Mouse (Mus musculus): Measurements from ENCODE around the gene Mmrn2. TPM values are rescaled to one million over a fixed set of nuclear protein-coding genes. Genes with fewer than 3 reads are reported as not detected.

Mmrn2 gene
- polyA plus RNA-seq, 1 experiment from 2014 or later: 5.7 TPM

DNA sequence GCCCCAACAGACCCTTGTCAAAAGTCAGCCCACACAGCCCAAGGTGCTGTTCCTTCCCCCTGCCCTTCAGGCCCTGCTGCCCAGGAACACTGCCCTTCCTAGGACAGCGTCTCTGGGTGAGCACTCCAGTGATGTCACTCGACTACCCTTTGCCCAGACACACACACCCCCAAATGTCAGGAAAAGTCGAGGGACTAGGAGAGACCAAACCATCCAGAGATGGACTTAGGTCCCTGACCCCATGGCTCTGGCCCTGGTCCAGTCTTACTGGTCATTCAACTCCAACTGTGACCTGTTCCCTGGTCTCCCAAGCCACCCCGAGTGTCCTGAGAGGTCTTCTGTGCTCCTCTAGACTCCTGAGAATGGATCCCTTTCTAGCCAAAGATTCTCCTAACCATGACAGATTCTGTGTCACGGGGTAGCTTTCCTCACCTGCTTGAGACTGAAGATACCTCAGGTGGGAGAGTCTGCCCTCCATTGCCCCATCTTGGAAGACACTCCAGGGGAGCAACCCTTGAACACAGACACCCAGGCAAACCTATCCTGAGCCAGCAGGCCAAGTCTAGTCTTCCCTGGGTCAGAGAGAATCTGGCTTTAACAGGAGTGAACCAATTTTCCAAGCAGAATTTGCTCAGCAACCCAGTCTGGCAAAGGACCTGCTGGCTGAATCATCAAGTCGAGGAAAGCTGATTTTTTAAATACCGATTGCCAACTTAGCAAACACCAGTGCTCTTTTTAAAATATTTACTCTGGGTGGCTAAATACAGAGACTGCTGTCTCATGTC lies 17.4 kb upstream of the Mmrn2 start:
- ATAC-seq: no peak
- Histone ChIP-seq H3K9ac (ENCODE audit: low read depth, low read length) (no peak overlapping the region), H3K4me3 (ENCODE audit: low read depth, low read length) (no peak overlapping the region), H3K4me2 (replicated peaks; ENCODE audit: low read depth) (no peak overlapping the region), H3K9me3 (ENCODE audit: control insufficient read depth) (no peaks in the 10 kb centered on the region), H3K27ac (ENCODE audit: low read depth, low read length) (no peak overlapping the region), H3K36me3 (ENCODE audit: control insufficient read depth, insufficient read depth) (no peaks in the 10 kb centered on the region), H3K27me3 (replicated peaks; ENCODE audit: control insufficient read depth, insufficient read depth, low read length) (no peaks in the 10 kb centered on the region), H3K4me1 (replicated peaks; ENCODE audit: control insufficient read depth, insufficient read depth, low read length) (no peaks in the 10 kb centered on the region)
- WGBS: 63% methylated on average over 7 of the region's 7 CpGs
- no peak for TF ChIP-seq CTCF (IDR thresholded peaks at IDR 0.05; ENCODE audit: low read depth)

GRCm38 (mm10) chr14:34359676-34360244 lies 15.5 kb upstream of the Mmrn2 start:
- Histone ChIP-seq H3K4me2 (replicated peaks; ENCODE audit: low read depth) (no peak overlapping the region), H3K27me3 (replicated peaks; ENCODE audit: control insufficient read depth, insufficient read depth, low read length) (no peaks in the 10 kb centered on the region), H3K27ac (ENCODE audit: low read depth, low read length) (no peak overlapping the region), H3K4me1 (replicated peaks; ENCODE audit: control insufficient read depth, insufficient read depth, low read length) (0 out of 2 replicates have a peak, but pooled peaks cover 3% of the 10 kb centered on the region), H3K9me3 (ENCODE audit: control insufficient read depth) (no peaks in the 10 kb centered on the region), H3K36me3 (ENCODE audit: control insufficient read depth, insufficient read depth) (no peaks in the 10 kb centered on the region), H3K9ac (ENCODE audit: low read depth, low read length) (no peak overlapping the region), H3K4me3 (ENCODE audit: low read depth, low read length) (no peak overlapping the region)
- ATAC-seq: no peak
- no peak for TF ChIP-seq CTCF (IDR thresholded peaks at IDR 0.05; ENCODE audit: low read depth)
- 48% methylated on average over 5 of the region's 5 CpGs for WGBS

- WGBS: 29% methylated on average over 6 of the region's 6 CpGs
- Histone ChIP-seq H3K36me3 (ENCODE audit: control insufficient read depth, insufficient read depth) (no peaks in the 10 kb centered on the region), H3K27ac (ENCODE audit: low read depth, low read length) (no peak overlapping the region), H3K27me3 (replicated peaks; ENCODE audit: control insufficient read depth, insufficient read depth, low read length) (no peaks in the 10 kb centered on the region), H3K4me1 (replicated peaks; ENCODE audit: control insufficient read depth, insufficient read depth, low read length) (0 out of 2 replicates have a peak, but pooled peaks cover 3% of the 10 kb centered on the region), H3K4me2 (replicated peaks; ENCODE audit: low read depth) (no peak overlapping the region), H3K9ac (ENCODE audit: low read depth, low read length) (no peak overlapping the region), H3K4me3 (ENCODE audit: low read depth, low read length) (no peak overlapping the region), H3K9me3 (ENCODE audit: control insufficient read depth) (no peaks in the 10 kb centered on the region)
- no peak for ATAC-seq
- TF ChIP-seq CTCF (IDR thresholded peaks at IDR 0.05; ENCODE audit: low read depth): no peak
These were observed 15.0 kb upstream of the Mmrn2 start for GRCm38 (mm10) chr14:34360251-34360650.

GRCm38 (mm10) chr14:34362135-34362534 lies 13.1 kb upstream of the Mmrn2 start:
- Histone ChIP-seq H3K27me3 (replicated peaks; ENCODE audit: control insufficient read depth, insufficient read depth, low read length) (no peaks in the 10 kb centered on the region), H3K9me3 (ENCODE audit: control insufficient read depth) (no peaks in the 10 kb centered on the region), H3K4me2 (replicated peaks; ENCODE audit: low read depth) (no peak overlapping the region), H3K4me1 (replicated peaks; ENCODE audit: control insufficient read depth, insufficient read depth, low read length) (0 out of 2 replicates have a peak, but pooled peaks cover 3% of the 10 kb centered on the region), H3K9ac (ENCODE audit: low read depth, low read length) (no peak overlapping the region), H3K27ac (ENCODE audit: low read depth, low read length) (no peak overlapping the region), H3K4me3 (ENCODE audit: low read depth, low read length) (no peak overlapping the region), H3K36me3 (ENCODE audit: control insufficient read depth, insufficient read depth) (no peaks in the 10 kb centered on the region)
- TF ChIP-seq CTCF (IDR thresholded peaks at IDR 0.05; ENCODE audit: low read depth): no peak
- WGBS: 37% methylated on average over 4 of the region's 4 CpGs
- no peak for ATAC-seq

DNA sequence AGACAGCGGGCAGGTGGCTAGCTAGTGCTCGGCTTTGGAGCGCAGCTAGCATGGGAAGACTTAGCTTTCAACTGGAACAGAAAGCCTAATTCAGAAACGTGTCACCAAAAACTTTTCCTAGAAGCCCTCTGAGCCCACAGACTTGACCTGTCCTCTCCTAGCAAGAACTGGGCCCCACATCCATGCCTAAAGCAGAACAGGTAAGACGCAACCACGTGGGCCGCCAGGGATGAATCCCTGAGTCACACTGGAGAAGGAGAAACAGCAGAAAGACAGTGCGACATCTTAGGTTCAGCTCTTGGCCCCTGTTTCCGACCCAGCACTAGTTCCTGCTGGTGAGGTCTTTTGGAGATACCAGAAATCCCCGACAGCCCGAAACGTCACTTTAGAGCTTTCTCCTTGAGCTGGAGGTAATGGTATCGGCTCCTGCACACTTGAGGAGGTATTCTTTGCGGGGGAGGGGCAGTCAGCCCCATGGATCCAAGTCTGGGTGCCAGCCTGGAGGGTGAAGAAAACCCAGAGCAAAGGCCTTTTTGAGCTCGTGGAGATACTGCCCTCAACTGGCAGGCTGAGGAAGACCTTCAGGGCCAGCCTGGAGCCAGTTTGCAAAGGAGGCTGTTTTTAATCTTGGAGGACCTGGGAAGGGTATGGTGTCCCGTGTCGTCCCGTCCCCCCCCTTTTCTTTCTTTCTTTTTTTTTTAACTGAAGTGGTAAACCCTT lies 12.4 kb upstream of the Mmrn2 start:
- Histone ChIP-seq H3K36me3 (ENCODE audit: control insufficient read depth, insufficient read depth) (no peaks in the 10 kb centered on the region), H3K4me1 (replicated peaks; ENCODE audit: control insufficient read depth, insufficient read depth, low read length) (0 out of 2 replicates have a peak, but pooled peaks cover 3% of the 10 kb centered on the region), H3K9ac (ENCODE audit: low read depth, low read length) (peak overlapping the region; percentile 48; the same call in 1 of the 2 replicates), H3K9me3 (ENCODE audit: control insufficient read depth) (no peaks in the 10 kb centered on the region), H3K4me2 (replicated peaks; ENCODE audit: low read depth) (peak overlapping the region; percentile 78), H3K27me3 (replicated peaks; ENCODE audit: control insufficient read depth, insufficient read depth, low read length) (no peaks in the 10 kb centered on the region), H3K27ac (ENCODE audit: low read depth, low read length) (no peak overlapping the region), H3K4me3 (ENCODE audit: low read depth, low read length) (peak overlapping the region; percentile 38)
- peak; percentile 47 for ATAC-seq
- WGBS: 41% methylated on average over 18 of the region's 18 CpGs
- TF ChIP-seq CTCF (IDR thresholded peaks at IDR 0.05; ENCODE audit: low read depth): peak; percentile 85
